Mouse (Mus musculus) heart, postnatal 14 days (tissue): ENCODE results near the gene Zfp60. TPM values are rescaled to one million over a fixed set of nuclear protein-coding genes. Genes with fewer than 3 reads are reported as not detected.
"Not testable (repeated sequence)": the region's sequence is repeated elsewhere in the genome, so short reads cannot be mapped to it uniquely, and the experiment has no call there.

ENCODE experiments used
- DNase-seq, 2 experiments: peaks; one replicate each; pipeline ENCODE4 v3.0.0; 2021 to 2022
- intact Hi-C: fragments of 180-260 bp; cut with DNase I; formaldehyde crosslinking; loops from one replicate; pipeline ENCODE4 v1.15.1; 2025
- total RNA-seq, 2 experiments: library from RNA; stranded (reverse); gene quantifications; 2 replicates each; pipeline ENCODE4 v1.2.3; 2021

The Zfp60 gene
- total RNA-seq, 2 experiments from 2014 or later, result 9.0 to 10.6 TPM

GRCm38 (mm10) chr7:27757048-27757375, 25.8 kb downstream of the Zfp60 start:
- intact Hi-C loops, result no loop called here
- DNase-seq, result no peak

- no peak for DNase-seq
- intact Hi-C loops, result no loop called here
Measured at GRCm38 (mm10) chr7:27765176-27765886, 34.1 kb downstream of the Zfp60 start.

- intact Hi-C loops, result no loop called here
- no peak for DNase-seq
Measured at GRCm38 (mm10) chr7:27789306-27789705, 58.1 kb downstream of the Zfp60 start.

GRCm38 (mm10) chr7:27793865-27794264, 62.7 kb downstream of the Zfp60 start:
- intact Hi-C loops, result not testable (repeated sequence)

GRCm38 (mm10) chr7:27794566-27794965, 63.4 kb downstream of the Zfp60 start:
- intact Hi-C loops, result no loop called here
- DNase-seq, result no peak

More at GRCm38 (mm10) chr7:27793865-27794264, 62.7 kb downstream of the Zfp60 start:
- not testable (repeated sequence) for DNase-seq

- no peak for DNase-seq
- intact Hi-C loops, result no loop called here
Measured at GRCm38 (mm10) chr7:27797906-27798811, 67.0 kb downstream of the Zfp60 start.

- intact Hi-C loops, result loop anchor here (5.0 kb wide), 1 partner anchor 109 kb away; no protein-coding TSS in a partner anchor
- no peak for DNase-seq
Measured at GRCm38 (mm10) chr7:27801137-27801536, 69.9 kb downstream of the Zfp60 start.

- DNase-seq, result no peak
- intact Hi-C loops, result loop anchor here (5.0 kb wide), 1 partner anchor 111 kb away; no protein-coding TSS in a partner anchor
Measured at GRCm38 (mm10) chr7:27802986-27803385, 71.8 kb downstream of the Zfp60 start.

Other genes with a start within 250 kb of the Zfp60 start
- 10 to 100 TPM; 10.9 to 11.4 TPM for gene Sertad1, start 244.5 kb upstream of the Zfp60 start, total RNA-seq
- gene Prx, start 232.1 kb upstream of the Zfp60 start, total RNA-seq, result 1 to 10 TPM; 1.4 to 2.8 TPM
- gene Hipk4, start 208.1 kb upstream of the Zfp60 start, total RNA-seq, result under 1 TPM; 0.32 to 0.55 TPM
- 10 to 100 TPM; 29.0 to 31.8 TPM for gene Pld3, start 178.2 kb upstream of the Zfp60 start, total RNA-seq
- gene 2310022A10Rik, start 178.2 kb upstream of the Zfp60 start, total RNA-seq, result 10 to 100 TPM; 53.0 to 62.2 TPM
- gene Akt2, start 139.8 kb upstream of the Zfp60 start, total RNA-seq, result 100 to 1,000 TPM; 169 to 170 TPM
- gene Ttc9b, start 77.5 kb upstream of the Zfp60 start, total RNA-seq, result not detected
- 10 to 100 TPM; 17.0 to 22.4 TPM for gene Map3k10, start 56.8 kb upstream of the Zfp60 start, total RNA-seq
- 1 to 10 TPM in 1 of 2 experiments, under 1 TPM in 1; 0.84 to 1.3 TPM for gene Zfp607b, start 42.0 kb upstream of the Zfp60 start, total RNA-seq
- 1 to 10 TPM; 5.0 to 5.4 TPM for gene Zfp626, start 75.8 kb downstream of the Zfp60 start, total RNA-seq
- gene Zfp59, start 107.2 kb downstream of the Zfp60 start, total RNA-seq, result 1 to 10 TPM; 2.1 to 2.5 TPM
- gene Zfp607a, start 126.1 kb downstream of the Zfp60 start, total RNA-seq, result 1 to 10 TPM; 3.3 to 4.0 TPM
- gene Zfp974, start 198.1 kb downstream of the Zfp60 start, total RNA-seq, result 1 to 10 TPM; 5.2 to 6.7 TPM
- gene Zfp780b, start 247.8 kb downstream of the Zfp60 start, total RNA-seq, result 1 to 10 TPM; 9.6 to 9.8 TPM